Mouse (Mus musculus) lung, adult 2 months (tissue): ENCODE measurements at regions not wholly inside any gene's neighbourhood (a gene's known extent, or its start where the extent isn't known, plus 50 kb on each side); places are given as distances from the start of the nearest gene placed in this dataset.

Experiments
- CTCF ChIP-seq: fragments of 200-500 bp; IDR thresholded peaks from 2 replicates; pipeline ENCODE4 v1.5.1; 2011; ENCODE audit warnings: mild to moderate bottlenecking, low read length, control low read depth; ENCODE audit not compliant: insufficient read depth
- POLR2A ChIP-seq: fragments of 200-500 bp; IDR thresholded peaks from 2 replicates; pipeline ENCODE4 v1.6.1; 2011; ENCODE audit warnings: low read depth, mild to moderate bottlenecking, control low read depth, low read length, borderline replicate concordance; ENCODE audit errors: extremely low read depth

DNA sequence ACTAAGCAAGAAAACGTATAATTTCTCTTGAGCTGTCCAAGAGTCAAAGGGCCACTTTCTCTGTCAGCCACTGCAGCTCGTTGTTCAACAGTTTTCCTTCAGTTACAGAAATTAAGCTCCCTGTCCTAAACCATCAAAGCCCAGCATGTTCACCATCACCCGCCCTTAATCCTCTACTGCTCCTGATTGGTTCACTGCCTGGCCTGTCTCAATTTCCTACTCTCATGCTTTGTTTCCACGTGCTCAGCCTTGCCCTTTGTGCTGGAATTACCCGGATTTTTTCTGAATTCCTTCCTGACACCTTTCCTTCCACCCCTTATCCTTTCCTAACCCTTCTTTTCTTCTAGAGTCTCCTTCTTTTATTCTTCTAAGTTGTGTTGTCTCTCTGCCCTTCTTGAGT lies 92.4 kb downstream of the Fasl start:
- TF ChIP-seq CTCF, result no peak
- no peak for TF ChIP-seq POLR2A
